Mouse (Mus musculus) neural tube, embryonic 12.5 days (tissue): ENCODE data around the gene Fbxo39. TPM values are rescaled to one million over a fixed set of nuclear protein-coding genes. Genes with fewer than 3 reads are reported as not detected.

Experiments used
- ATAC-seq: fragments of 200-750 bp; cut with Nextera tagmentation; 2 replicates; pipeline ENCODE4 v1.8.0; 2017; ENCODE audit warnings: low read depth, mild to moderate bottlenecking, moderate TSS enrichment, moderate library complexity; ENCODE audit not compliant: low FRiP score
- H3K27ac ChIP-seq: fragments of 300-500 bp; sonication (generic); 2 replicates; pipeline ENCODE4 v1.5.1; 2016
- H3K27me3 ChIP-seq: fragments of 300-500 bp; sonication (generic); replicated peaks from 2 replicates; pipeline ENCODE4 v1.6.1; 2016; ENCODE audit warnings: mild to moderate bottlenecking
- H3K36me3 ChIP-seq: fragments of 300-500 bp; sonication (generic); 2 replicates; pipeline ENCODE4 v1.6.1; 2016; ENCODE audit warnings: mild to moderate bottlenecking
- H3K4me1 ChIP-seq: fragments of 300-500 bp; sonication (generic); 2 replicates; pipeline ENCODE4 v1.6.1; 2016
- H3K4me2 ChIP-seq: fragments of 300-500 bp; sonication (generic); replicated peaks from 2 replicates; pipeline ENCODE4 v1.6.1; 2016; ENCODE audit warnings: mild to moderate bottlenecking
- H3K4me3 ChIP-seq: fragments of 300-500 bp; sonication (generic); 2 replicates; pipeline ENCODE4 v1.5.1; 2016
- H3K9ac ChIP-seq: fragments of 300-500 bp; sonication (generic); 2 replicates; pipeline ENCODE4 v1.6.1; 2016; ENCODE audit warnings: mild to moderate bottlenecking
- H3K9me3 ChIP-seq: fragments of 300-500 bp; sonication (generic); 2 replicates; pipeline ENCODE4 v1.6.1; 2016; ENCODE audit warnings: mild to moderate bottlenecking
- WGBS: fragments of 180-500 bp; shearing (Covaris S2); methylation state at CpG from one replicate; pipeline ENCODE4 v1.1.7; 2016; 5-methylcytosine and 5-hydroxymethylcytosine counted together
- polyA plus RNA-seq: library from polyadenylated mRNA; unstranded; fragments of >200 nt; fragmentation: Nextera tagmentation; extraction: Ambion mirVana; gene quantifications from 2 replicates; pipeline ENCODE4 v1.2.1, GENCODE M21; 2016

Fbxo39 gene
- polyA plus RNA-seq, 1 experiment from 2014 or later, result not detected

DNA sequence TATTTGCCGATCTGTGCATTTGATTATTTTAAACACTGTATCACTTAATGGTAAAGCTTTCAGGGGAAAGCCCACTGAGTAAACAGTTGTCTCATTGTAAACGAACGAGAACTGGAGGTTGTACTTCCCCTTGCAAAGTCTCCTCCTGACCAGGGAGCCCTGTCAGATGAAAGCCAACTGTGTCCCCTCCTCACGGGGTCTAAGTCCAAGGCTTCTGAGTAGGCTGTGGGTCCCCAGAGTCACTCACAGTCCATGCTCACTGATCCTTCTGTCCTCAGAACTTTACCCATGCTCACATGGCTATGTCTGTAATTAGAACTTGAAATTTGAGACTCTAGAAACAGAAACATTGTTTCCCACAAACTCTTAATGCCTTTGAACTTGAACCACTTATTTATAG, 35.4 kb downstream of the Fbxo39 start:
- no peaks in the 10 kb centered on the region for H3K36me3 ChIP-seq
- no peaks in the 10 kb centered on the region for H3K27me3 ChIP-seq
- no peak overlapping the region for H3K9ac ChIP-seq
- no peaks in the 10 kb centered on the region for H3K4me1 ChIP-seq
- H3K27ac ChIP-seq, result no peak overlapping the region
- no peak overlapping the region for H3K4me3 ChIP-seq
- no peak overlapping the region for H3K4me2 ChIP-seq
- 80% methylated on average over 4 of the region's 4 CpGs for WGBS
- no peaks in the 10 kb centered on the region for H3K9me3 ChIP-seq
- no peak for ATAC-seq

DNA sequence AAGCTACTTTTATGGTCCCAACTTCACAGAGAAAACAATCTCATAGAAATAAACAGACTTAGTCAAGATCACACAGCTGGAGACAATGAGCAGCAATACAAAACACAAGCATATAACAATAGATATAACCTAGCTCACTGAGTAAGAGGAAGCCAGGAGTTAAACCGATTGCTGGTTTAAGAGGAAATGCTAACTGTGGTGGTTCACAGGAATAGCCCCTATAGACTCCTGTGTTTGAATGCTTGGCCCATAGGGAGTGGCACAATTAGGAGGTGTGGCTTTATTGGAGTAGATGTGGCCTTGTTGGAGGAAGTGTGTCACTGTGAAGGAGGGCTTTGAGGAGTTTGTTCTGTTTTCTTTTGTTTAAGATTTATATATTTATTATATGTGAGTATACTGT, 38.0 kb downstream of the Fbxo39 start:
- WGBS, result 34% methylated on average over 1 of the region's 1 CpGs
- no peaks in the 10 kb centered on the region for H3K36me3 ChIP-seq

DNA sequence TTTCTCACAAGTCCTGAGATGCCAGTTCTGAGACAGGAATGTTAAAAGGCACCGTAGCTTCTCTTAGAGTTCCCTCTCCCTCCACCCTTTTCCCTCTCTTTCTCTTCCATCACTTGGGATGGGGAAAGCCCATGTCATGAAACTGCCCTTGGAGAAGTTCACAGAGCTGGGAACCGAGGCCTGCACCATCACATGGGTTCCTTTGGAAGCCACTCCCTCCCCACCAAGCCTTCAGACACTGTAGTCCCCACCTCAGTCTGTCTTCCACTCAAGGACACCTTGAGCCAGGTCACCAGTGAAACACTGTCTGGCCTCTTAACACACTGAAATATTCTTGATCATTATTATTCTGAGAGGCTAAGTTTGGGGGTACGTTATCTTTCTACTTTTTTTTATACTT, 38.9 kb downstream of the Fbxo39 start:
- H3K9ac ChIP-seq, result no peak overlapping the region
- 83% methylated on average over 3 of the region's 3 CpGs for WGBS
- H3K4me1 ChIP-seq, result no peaks in the 10 kb centered on the region
- H3K36me3 ChIP-seq, result no peaks in the 10 kb centered on the region
- ATAC-seq, result no peak
- no peak overlapping the region for H3K27ac ChIP-seq
- H3K4me3 ChIP-seq, result no peak overlapping the region
- H3K27me3 ChIP-seq, result no peaks in the 10 kb centered on the region
- no peaks in the 10 kb centered on the region for H3K9me3 ChIP-seq
- H3K4me2 ChIP-seq, result no peak overlapping the region

More for the DNA sequence above, 38.0 kb downstream of the Fbxo39 start:
- no peak for ATAC-seq
- no peaks in the 10 kb centered on the region for H3K27me3 ChIP-seq
- H3K9ac ChIP-seq, result no peak overlapping the region
- H3K9me3 ChIP-seq, result no peaks in the 10 kb centered on the region
- H3K4me3 ChIP-seq, result no peak overlapping the region
- H3K27ac ChIP-seq, result no peak overlapping the region
- H3K4me1 ChIP-seq, result no peaks in the 10 kb centered on the region
- H3K4me2 ChIP-seq, result no peak overlapping the region

DNA sequence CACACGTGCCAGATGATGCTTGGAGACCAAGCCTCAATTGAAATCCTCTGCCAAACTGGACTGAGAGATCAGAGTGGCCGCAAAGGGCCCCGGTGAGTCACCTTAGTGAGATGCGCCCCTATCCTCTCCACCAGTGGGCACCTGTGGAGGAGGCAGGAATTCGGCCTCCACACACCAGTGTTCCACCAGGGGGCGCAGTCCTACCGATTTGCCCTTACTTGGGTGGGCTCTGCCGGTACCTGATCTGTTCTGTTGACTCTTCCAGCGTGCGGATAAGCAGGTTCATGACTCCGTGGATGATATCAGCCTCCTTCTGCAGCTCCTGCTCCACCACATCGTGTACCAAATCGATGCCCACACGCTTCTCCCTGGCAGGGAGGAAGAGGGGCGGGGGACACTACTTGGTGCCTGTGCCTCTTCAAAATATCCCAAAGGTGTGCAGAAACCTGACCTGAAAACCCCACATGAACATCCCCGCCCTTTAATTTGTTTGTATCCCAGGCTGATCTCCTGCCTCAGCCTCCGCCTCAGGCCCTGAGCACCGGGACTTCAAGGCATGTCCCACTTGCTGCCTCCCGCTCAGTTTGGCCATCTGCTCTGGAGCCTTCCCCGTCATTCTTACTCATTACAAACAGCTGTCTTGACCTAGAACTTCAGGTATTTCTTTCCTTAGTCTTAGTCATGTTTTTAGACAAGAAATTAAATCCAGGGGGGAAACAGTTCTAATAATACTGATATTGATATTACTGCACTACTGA, 40.9 kb downstream of the Fbxo39 start:
- ATAC-seq, result no peak
- WGBS, result 25% methylated on average over 20 of the region's 20 CpGs
- no peak overlapping the region for H3K27ac ChIP-seq
- H3K9me3 ChIP-seq, result no peaks in the 10 kb centered on the region
- H3K4me2 ChIP-seq, result peak overlapping the region; percentile 47
- H3K4me1 ChIP-seq, result no peaks in the 10 kb centered on the region
- H3K9ac ChIP-seq, result no peak overlapping the region
- no peaks in the 10 kb centered on the region for H3K36me3 ChIP-seq
- no peak overlapping the region for H3K4me3 ChIP-seq
- H3K27me3 ChIP-seq, result no peaks in the 10 kb centered on the region

DNA sequence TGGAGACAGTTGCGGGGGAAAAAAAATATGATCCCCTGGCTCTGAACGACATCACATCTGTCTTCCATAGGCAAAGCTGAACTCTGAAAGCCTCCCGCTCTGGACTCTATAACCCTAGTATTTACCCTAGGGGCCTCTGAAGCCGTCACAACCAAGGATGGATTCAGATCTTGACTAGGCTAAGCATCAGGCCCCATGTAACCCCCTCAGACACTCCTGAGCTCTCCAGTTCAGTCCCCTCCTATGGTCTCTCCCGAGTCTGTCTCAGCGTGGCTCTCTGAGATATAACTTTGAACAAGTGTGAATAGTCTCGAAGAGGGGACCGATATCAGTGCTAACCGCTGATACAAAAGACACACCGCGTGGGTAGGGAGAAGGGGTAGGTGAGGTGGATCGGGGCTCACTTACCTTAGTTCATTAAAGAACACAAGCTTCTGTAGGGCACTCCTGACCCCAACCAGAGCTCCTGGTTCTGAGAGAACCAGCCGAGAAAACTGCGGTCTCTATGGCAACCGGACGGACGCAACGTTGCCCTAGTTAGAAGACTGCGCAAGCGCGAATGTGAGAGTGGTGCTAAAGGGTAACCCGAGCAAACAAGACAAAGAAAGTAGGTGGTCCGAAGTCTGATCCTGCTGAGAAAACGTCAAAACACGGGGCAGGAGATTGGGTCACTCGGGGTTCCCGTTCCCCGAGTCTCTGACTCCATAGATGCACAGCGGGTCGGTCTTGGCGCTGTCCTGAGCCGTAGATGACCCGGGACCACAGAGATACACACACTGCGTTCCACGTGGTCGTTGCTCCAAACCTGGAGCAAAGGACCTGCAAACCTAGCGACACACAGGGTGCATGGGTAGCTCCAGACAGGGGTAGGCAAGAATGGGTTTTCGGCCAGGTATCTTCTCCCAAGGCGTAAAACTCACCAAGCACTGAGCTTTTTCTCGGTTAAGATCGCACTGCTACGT, 47.4 kb downstream of the Fbxo39 start:
- 11% methylated on average over 42 of the region's 42 CpGs for WGBS
- Histone ChIP-seq H3K27ac (no peak overlapping the region), H3K9me3 (no peaks in the 10 kb centered on the region), H3K4me2 (peak overlapping the region; percentile 77), H3K27me3 (0 out of 2 replicates have a peak, but pooled peaks cover 3% of the 10 kb centered on the region), H3K36me3 (no peaks in the 10 kb centered on the region), H3K4me1 (peaks cover 5% of the 10 kb centered on the region; the same call in 1 of the 2 replicates), H3K9ac (peak overlapping the region; percentile 60), H3K4me3 (peak overlapping the region; percentile 45)
- peak; percentile 92 for ATAC-seq

DNA sequence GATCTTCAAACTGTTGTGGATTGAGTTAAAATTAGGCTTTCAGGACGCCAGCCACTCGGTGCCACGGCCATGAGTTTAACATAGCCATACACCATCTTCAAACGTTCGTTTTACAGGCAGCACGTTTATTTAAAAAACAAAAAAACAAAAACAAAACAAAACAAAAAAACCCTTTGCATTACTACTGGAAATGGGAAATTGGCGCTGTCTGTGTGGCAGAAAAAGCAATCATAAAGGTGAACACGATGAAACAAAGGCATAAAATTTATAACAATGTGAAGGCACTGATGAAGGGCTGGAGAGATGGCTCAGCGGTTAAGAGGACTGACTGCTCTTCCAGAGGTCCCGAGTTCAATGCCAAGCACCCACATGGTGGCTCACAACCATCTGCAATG, 48.1 kb downstream of the Fbxo39 start, which contains the start of gene Tekt1:
Tekt1 (minus strand) TSS at position 96 of the 395 bp plus-strand sequence.
- Histone ChIP-seq H3K27ac (no peak within 1 kb of the TSS), H3K27me3 (0 out of 2 replicates have a peak, but pooled peaks cover 3% of the 10 kb centered on the region), H3K4me1 (peaks cover 5% of the 10 kb centered on the region; the same call in 1 of the 2 replicates), H3K4me2 (peak within 1 kb of the TSS; percentile 77), H3K9me3 (no peaks in the 10 kb centered on the region), H3K4me3 (peak within 1 kb of the TSS; percentile 45), H3K9ac (peak within 1 kb of the TSS; percentile 60), H3K36me3 (no peaks in the 10 kb centered on the region)
- no peak; the same call in 1 of the 2 replicates for ATAC-seq
- WGBS, result 35% methylated on average over 10 of the region's 10 CpGs

DNA sequence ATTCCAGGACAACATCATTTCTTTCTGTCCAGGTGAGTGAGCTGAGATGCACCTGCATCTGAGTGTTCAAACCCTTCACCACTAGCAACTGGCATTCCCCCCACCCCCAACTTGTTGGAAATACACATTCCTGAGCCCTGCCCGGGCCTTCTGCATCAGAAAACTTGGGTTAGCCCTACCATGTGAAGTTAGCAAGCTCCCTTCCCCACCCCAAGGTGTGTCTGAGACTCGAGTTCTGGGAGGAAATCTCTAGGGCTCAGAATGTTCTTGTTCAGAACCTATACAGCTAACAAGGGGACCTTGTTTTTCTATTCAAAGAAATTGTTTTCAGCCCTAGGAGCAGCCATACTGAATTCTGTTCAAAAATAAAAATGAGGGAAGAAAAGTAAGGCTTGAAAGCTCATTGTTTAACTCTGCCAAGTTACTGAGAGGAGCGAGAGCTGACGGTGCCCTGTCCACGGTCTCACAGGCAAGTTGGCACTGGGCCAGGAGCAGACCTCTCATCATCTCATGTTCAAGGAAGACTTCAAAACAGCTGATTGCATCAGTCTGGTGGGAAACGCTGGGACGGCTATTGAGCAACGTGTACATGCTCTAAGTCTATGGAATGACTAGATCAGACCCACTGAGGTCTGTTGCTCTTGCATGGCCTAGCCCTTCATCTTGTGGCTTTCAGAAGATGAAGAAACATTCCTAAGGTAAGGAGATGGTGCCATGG, 49.4 kb downstream of the Fbxo39 start:
- no peak overlapping the region for H3K4me2 ChIP-seq
- H3K4me3 ChIP-seq, result no peak overlapping the region
- whole genome bisulfite sequencing, result 81% methylated on average over 8 of the region's 8 CpGs
- H3K9ac ChIP-seq, result no peak overlapping the region
- ATAC-seq, result no peak
- H3K36me3 ChIP-seq, result no peaks in the 10 kb centered on the region
- H3K9me3 ChIP-seq, result no peaks in the 10 kb centered on the region
- peaks cover 5% of the 10 kb centered on the region; the same call in 1 of the 2 replicates for H3K4me1 ChIP-seq
- H3K27me3 ChIP-seq, result 0 out of 2 replicates have a peak, but pooled peaks cover 3% of the 10 kb centered on the region
- H3K27ac ChIP-seq, result no peak overlapping the region

DNA sequence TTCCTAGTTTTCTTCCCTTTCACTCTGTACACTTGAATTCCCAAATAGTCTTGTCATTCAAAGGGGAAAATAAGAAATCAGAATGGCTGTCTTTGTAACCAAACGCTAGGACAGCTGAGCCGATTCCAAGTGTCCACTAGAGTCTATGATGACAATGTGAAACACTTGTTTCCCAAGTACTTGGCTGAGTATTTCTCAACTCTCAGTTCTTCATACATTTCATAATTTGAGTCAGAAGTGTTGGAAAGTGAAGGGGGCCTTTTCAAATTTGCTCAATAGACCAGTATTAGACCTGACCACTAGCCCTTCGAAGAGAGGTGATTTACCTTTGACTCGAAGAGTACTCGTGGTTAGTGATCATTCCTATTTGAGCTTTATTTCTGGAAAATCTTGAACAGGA, 50.3 kb downstream of the Fbxo39 start:
- Histone ChIP-seq H3K27me3 (0 out of 2 replicates have a peak, but pooled peaks cover 3% of the 10 kb centered on the region), H3K36me3 (no peaks in the 10 kb centered on the region), H3K4me2 (no peak overlapping the region), H3K9me3 (no peaks in the 10 kb centered on the region), H3K4me1 (peaks cover 5% of the 10 kb centered on the region; the same call in 1 of the 2 replicates), H3K9ac (no peak overlapping the region), H3K4me3 (no peak overlapping the region), H3K27ac (no peak overlapping the region)
- 95% methylated on average over 5 of the region's 5 CpGs for WGBS
- no peak for ATAC-seq

DNA sequence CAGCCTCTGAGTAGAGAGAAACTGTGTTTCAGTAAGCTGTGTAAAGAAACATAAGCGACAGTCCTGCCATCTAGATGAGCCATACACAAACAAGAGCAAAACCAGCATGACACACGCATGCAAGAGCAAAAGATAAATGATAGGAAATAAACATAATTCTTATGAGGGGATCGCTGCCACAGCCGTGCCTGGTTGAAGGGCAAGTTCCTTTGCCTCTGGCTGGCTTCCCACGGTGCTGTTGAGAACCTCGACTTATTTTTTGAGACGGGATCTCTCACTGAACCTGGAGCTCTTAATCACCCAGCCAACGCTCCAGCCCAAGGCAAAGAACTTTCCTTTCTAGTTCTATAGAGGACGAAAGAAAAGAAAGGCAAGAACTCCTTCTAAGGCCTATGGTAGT, 51.9 kb downstream of the Fbxo39 start:
- Histone ChIP-seq H3K27me3 (no peaks in the 10 kb centered on the region), H3K9ac (no peak overlapping the region), H3K4me1 (peaks cover 5% of the 10 kb centered on the region; the same call in 1 of the 2 replicates), H3K27ac (no peak overlapping the region), H3K4me2 (no peak overlapping the region), H3K4me3 (no peak overlapping the region), H3K36me3 (no peaks in the 10 kb centered on the region), H3K9me3 (no peaks in the 10 kb centered on the region)
- no peak for ATAC-seq
- 82% methylated on average over 9 of the region's 9 CpGs for WGBS

DNA sequence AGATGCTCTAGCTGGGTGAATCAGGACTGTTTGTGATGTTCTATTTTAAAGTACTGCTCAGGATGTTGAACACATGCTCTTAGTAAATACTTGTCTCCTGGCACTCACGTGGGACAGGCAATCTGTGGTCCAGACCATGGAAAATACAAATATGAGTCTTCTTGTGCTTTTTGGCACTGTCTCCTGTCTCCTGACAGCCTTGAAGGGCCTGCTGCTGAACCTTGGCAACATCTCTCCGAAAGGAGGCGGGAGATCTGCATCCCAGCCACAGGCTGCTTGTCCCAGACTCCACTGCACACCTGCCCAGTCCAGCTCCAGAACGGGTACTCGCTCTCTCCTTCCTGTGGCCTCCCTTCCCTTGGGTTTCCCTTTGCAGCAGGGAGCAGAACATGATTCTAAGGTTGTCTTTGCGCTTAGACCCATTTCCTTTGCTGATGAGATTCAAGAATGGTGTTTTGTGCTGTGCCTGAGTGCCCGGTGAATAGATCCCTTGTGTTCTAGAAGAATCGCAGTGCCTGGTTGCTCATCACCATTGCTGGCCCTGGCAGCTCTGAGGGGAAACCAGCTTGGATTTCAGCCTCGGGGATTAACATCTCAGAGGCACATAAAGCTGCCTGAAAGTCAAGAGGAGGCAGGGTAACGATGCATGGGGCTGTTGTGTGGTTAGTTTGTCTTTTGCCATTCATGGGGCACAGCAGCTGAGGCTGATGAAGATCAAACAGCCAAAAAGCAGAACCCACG, 53.9 kb downstream of the Fbxo39 start:
- no peak overlapping the region for H3K27ac ChIP-seq
- H3K4me1 ChIP-seq, result no peaks in the 10 kb centered on the region
- H3K36me3 ChIP-seq, result no peaks in the 10 kb centered on the region
- 70% methylated on average over 11 of the region's 11 CpGs for whole genome bisulfite sequencing
- no peaks in the 10 kb centered on the region for H3K27me3 ChIP-seq
- no peak for ATAC-seq
- no peak overlapping the region for H3K4me3 ChIP-seq
- no peak overlapping the region for H3K9ac ChIP-seq
- no peak overlapping the region for H3K4me2 ChIP-seq
- no peaks in the 10 kb centered on the region for H3K9me3 ChIP-seq
